Mouse (Mus musculus) bone marrow, adult 2 months (tissue): Measurements from ENCODE around the gene Actr5. TPM values are rescaled to one million over a fixed set of nuclear protein-coding genes. Genes with fewer than 3 reads are reported as not detected.

Experiments used
- H3K27ac ChIP-seq: fragments of 200-500 bp; 2 replicates; pipeline ENCODE4 v1.5.1; 2012; ENCODE audit warnings: low read depth, mild to moderate bottlenecking, control low read depth, inconsistent platforms, low read length; ENCODE audit not compliant: control insufficient read depth, poor library complexity, insufficient read depth
- H3K4me1 ChIP-seq: fragments of 200-500 bp; 2 replicates; pipeline ENCODE4 v1.6.1; 2011; ENCODE audit warnings: low read length; ENCODE audit not compliant: control insufficient read depth, insufficient read depth
- H3K4me3 ChIP-seq: fragments of 200-500 bp; replicated peaks from 2 replicates; pipeline ENCODE3; 2011; ENCODE audit warnings: mild to moderate bottlenecking, low read depth, low read length, control low read depth; ENCODE audit not compliant: control insufficient read depth
- CTCF ChIP-seq: fragments of 200-500 bp; IDR thresholded peaks from 2 replicates; pipeline ENCODE4 v1.5.1; 2011; ENCODE audit warnings: low read length, control low read depth; ENCODE audit not compliant: control insufficient read depth, insufficient read depth
- POLR2A ChIP-seq: fragments of 200-500 bp; IDR thresholded peaks from 2 replicates; pipeline ENCODE4 v1.6.1; 2011; ENCODE audit warnings: low read depth, mild to moderate bottlenecking, control low read depth, low read length, borderline replicate concordance; ENCODE audit not compliant: control insufficient read depth
- WGBS: fragments of 180-500 bp; shearing (Covaris S2); methylation state at CpG from one replicate; pipeline ENCODE4 v1.1.7; 2018; 5-methylcytosine and 5-hydroxymethylcytosine counted together
- polyA plus RNA-seq: library from polyadenylated mRNA; stranded (reverse); fragments of >200 nt; gene quantifications from 2 replicates; pipeline ENCODE4 v1.2.4, GENCODE M21; 2011; ENCODE audit warnings: low replicate concordance; ENCODE audit not compliant: missing spikeins, insufficient read depth, insufficient read length

The Actr5 gene
- polyA plus RNA-seq, 1 experiment = 10.9 TPM

- peaks cover 4% of the 10 kb centered on the region for H3K4me1 ChIP-seq
- WGBS = 4% methylated on average over 12 of the region's 12 CpGs
- no peak for TF ChIP-seq POLR2A
- TF ChIP-seq CTCF = no peak
- H3K4me3 ChIP-seq = no peak overlapping the region
- no peak overlapping the region for H3K27ac ChIP-seq
These were observed 8.4 kb upstream of the Actr5 start for GRCm38 (mm10) chr2:158616296-158616695.

DNA sequence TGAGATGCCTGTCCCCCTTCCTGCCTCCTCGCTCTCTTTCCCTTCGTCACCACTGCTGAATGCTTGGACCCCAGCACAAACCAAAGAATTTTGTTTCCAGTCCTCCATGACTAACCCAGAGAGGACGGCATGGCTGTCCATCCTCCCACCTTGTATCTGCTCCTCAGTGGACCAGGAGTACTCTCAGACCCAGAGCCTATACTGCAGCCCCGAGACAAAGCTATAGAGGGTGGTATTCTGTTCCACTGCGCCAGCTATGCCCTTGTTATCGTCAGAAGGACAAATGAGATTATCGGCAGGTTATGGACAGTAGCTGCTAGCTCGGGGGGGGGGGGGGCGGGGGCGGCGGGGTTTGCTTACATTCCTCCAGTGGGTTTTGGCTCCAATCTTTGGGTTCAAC, 7.9 kb upstream of the Actr5 start:
- H3K4me3 ChIP-seq = no peak overlapping the region
- 18% methylated on average over 11 of the region's 11 CpGs for WGBS
- TF ChIP-seq POLR2A (no peak), CTCF (no peak)
- H3K4me1 ChIP-seq = peaks cover 4% of the 10 kb centered on the region
- H3K27ac ChIP-seq = no peak overlapping the region

GRCm38 (mm10) chr2:158625231-158625630, 543 bp downstream of the Actr5 start:
- Histone ChIP-seq H3K4me3 (peak overlapping the region; percentile 96), H3K4me1 (no peaks in the 10 kb centered on the region), H3K27ac (peak overlapping the region; percentile 88)
- TF ChIP-seq POLR2A (no peak; the same call in 1 of the 2 replicates), CTCF (no peak)
- under 1% methylated on average over 44 of the region's 44 CpGs for WGBS

DNA sequence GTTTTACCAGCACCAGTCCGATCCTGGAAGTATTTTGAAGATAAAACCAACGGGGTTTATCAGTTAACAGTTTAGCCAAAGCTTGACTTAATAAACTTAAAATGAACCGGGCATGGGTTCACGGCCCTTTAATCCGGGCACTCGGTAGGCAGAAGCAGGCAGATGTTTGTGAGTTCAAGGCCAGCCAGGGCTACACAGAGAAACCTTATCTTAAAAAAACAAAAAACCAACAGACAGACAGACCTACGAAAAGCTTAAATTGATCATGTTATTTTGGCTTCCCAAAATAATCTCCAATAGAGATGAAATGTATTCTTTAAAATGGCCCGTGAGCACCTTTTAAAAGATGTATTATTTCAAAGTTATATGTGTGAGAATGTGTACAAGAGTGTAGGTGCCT, 1.0 kb downstream of the Actr5 start:
- WGBS = 25% methylated on average over 8 of the region's 8 CpGs
- Histone ChIP-seq H3K4me1 (no peaks in the 10 kb centered on the region), H3K4me3 (peak overlapping the region; percentile 96), H3K27ac (no peak overlapping the region)
- TF ChIP-seq CTCF (no peak), POLR2A (no peak)

GRCm38 (mm10) chr2:158628858-158629257, 4.2 kb downstream of the Actr5 start:
- no peaks in the 10 kb centered on the region for H3K4me1 ChIP-seq
- H3K4me3 ChIP-seq = no peak overlapping the region
- TF ChIP-seq POLR2A = no peak
- TF ChIP-seq CTCF = no peak
- 91% methylated on average over 3 of the region's 3 CpGs for WGBS
- H3K27ac ChIP-seq = no peak overlapping the region

DNA sequence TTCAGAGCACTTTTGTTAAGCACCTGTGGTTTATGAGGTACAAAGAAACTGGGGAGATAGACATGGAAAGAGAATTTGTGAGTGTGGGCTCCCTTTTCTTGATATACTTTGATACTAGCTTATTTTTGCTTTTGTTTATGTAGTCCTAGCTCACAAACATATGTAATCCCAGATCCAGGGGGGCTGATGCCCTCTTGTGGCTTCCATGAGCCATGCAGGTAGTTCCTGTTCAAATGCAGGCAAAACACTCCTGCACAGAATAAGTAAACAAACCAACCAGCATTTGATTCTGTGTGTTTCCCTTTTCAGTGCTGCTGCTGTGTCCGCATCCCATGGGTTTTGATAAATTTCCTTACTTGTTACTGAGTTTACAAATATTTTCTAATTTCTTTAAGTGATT, 4.7 kb downstream of the Actr5 start:
- TF ChIP-seq POLR2A (no peak), CTCF (peak; percentile 57)
- H3K4me1 ChIP-seq = no peaks in the 10 kb centered on the region
- H3K27ac ChIP-seq = no peak overlapping the region
- H3K4me3 ChIP-seq = no peak overlapping the region
- 90% methylated on average over 1 of the region's 1 CpGs for WGBS

DNA sequence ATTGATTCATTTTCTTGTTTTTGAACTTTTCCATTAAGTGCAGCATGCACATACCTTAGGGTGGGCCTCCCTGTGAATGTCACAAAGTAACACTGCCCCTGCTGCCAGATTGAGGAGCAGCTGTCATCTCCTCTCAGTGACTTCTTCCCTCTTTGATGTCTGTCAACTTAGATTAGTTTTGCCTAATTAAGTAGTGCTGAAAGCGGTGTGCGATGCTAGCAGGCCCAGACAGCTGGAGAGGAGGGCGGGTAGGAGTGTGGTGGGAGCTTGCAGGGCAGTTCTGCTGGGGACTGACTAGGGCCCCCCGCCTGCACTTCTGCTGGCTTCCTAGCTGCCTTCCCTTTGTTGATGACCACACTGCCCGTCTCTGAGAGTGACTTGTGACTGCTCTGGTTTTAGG, 7.2 kb downstream of the Actr5 start:
- Histone ChIP-seq H3K27ac (no peak overlapping the region), H3K4me3 (no peak overlapping the region), H3K4me1 (no peaks in the 10 kb centered on the region)
- TF ChIP-seq CTCF = no peak
- TF ChIP-seq POLR2A = no peak
- 89% methylated on average over 5 of the region's 5 CpGs for WGBS

DNA sequence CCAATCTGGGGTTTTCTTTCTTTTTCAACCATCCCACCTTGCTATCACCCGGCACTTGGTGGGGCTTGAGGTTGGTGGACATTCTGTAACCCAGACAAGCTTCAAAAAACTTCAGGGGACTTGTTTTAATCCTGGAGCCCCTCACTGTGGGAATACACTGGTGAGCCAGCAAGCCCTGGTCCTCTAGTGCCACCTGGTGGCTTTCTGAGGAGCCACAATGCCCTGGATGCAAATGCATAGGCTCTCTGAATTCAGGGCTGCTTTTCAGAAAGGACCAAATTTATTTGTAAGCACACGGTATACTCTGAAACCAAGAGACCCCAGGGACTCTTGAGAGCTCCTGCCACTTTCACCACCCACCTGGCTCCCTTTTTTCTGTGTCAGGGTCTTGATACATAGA, 17.2 kb downstream of the Actr5 start:
- 13% methylated on average over 2 of the region's 2 CpGs for WGBS
- Histone ChIP-seq H3K4me1 (no peaks in the 10 kb centered on the region), H3K4me3 (no peak overlapping the region), H3K27ac (no peak overlapping the region)
- no peak for TF ChIP-seq POLR2A
- peak; percentile 93 for TF ChIP-seq CTCF

DNA sequence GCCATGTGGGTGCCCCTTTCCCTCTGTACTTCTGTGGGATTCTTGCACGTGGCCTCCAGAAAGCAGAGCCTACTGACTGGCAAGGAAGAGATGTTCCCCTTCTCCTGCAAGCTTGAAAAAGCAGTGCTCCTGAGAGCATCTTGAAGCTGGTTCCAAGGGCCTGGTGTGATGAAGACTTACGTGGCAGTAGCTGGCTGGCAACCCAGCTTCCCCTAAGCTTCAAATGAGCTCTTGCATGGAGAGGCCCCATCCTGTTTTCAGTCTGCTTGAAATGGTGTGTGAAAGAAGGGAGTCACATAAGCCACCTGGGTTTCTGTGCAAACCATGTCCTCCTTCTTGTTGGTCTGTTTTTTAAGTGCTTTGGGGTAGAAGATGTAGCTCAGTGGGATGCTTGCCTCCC, 17.9 kb downstream of the Actr5 start:
- WGBS = 82% methylated on average over 2 of the region's 2 CpGs
- no peak overlapping the region for H3K27ac ChIP-seq
- no peak overlapping the region for H3K4me3 ChIP-seq
- no peak for TF ChIP-seq CTCF
- TF ChIP-seq POLR2A = no peak
- no peaks in the 10 kb centered on the region for H3K4me1 ChIP-seq
